ENCODE assay signal across 8 mouse cellular contexts in genomic region chr13:99375550-99375949, GRCm38 (mm10). TPM values are rescaled to one million over a fixed set of nuclear protein-coding genes. Genes with fewer than 3 reads are reported as not detected.
DNase-seq lines count a peak whose midpoint lies in the region; ATAC-seq lines count a peak whose summit lies in the region.

No protein-coding gene starts in this region.

- ATAC-seq in granulocyte monocyte progenitor cell, adult 5-6 weeks (replicated peaks; ENCODE audit: poor library complexity, severe bottlenecking) = peak; percentile 67
- ATAC-seq in liver, embryonic 13.5 days (ENCODE audit: low read depth) = no peak
- ATAC-seq in neural tube, embryonic 13.5 days (ENCODE audit: low read depth) = peak; percentile 74; the same call in 1 of the 2 replicates

- H3K27ac ChIP-seq in liver, embryonic 13.5 days = no peak overlapping the region
- H3K27ac ChIP-seq in neural tube, embryonic 13.5 days (replicated peaks) = no peak overlapping the region

- 36% methylated on average over 6 of the region's 6 CpGs for WGBS in liver, embryonic 13.5 days (ENCODE audit: insufficient replicate concordance)
- WGBS in neural tube, embryonic 13.5 days = 37% methylated on average over 6 of the region's 6 CpGs

- peak; percentile 60 for DNase-seq in CD4-positive helper T cell, adult 2 months (ENCODE audit: low read depth, low spot score)
- DNase-seq in adrenal gland, postnatal 25 days = peak; percentile 78
- DNase-seq in embryo, embryonic 9.5 days (ENCODE audit: extremely low spot score) = peak; percentile 80
- peak; percentile 90 for DNase-seq in kidney, postnatal 10 days
- DNase-seq in liver, embryonic 13.5 days = peak; percentile 13
- DNase-seq in testis, postnatal 14 days (ENCODE audit: low spot score) = peak; percentile 53

- no peaks in the 10 kb centered on the region for H3K9me3 ChIP-seq in liver, embryonic 13.5 days (replicated peaks)
- H3K9me3 ChIP-seq in neural tube, embryonic 13.5 days = no peaks in the 10 kb centered on the region

- no peak overlapping the region for H3K4me3 ChIP-seq in liver, embryonic 13.5 days (replicated peaks)
- H3K4me3 ChIP-seq in neural tube, embryonic 13.5 days = no peak overlapping the region

- 0 out of 2 replicates have a peak, but pooled peaks cover 12% of the 10 kb centered on the region for H3K36me3 ChIP-seq in liver, embryonic 13.5 days
- no peaks in the 10 kb centered on the region for H3K36me3 ChIP-seq in neural tube, embryonic 13.5 days

- no peak overlapping the region for H3K9ac ChIP-seq in liver, embryonic 13.5 days
- no peak overlapping the region for H3K9ac ChIP-seq in neural tube, embryonic 13.5 days

- H3K4me2 ChIP-seq in liver, embryonic 13.5 days = no peak overlapping the region
- no peak overlapping the region for H3K4me2 ChIP-seq in neural tube, embryonic 13.5 days

- no peaks in the 10 kb centered on the region for H3K4me1 ChIP-seq in liver, embryonic 13.5 days (replicated peaks)
- H3K4me1 ChIP-seq in neural tube, embryonic 13.5 days (replicated peaks) = no peaks in the 10 kb centered on the region; the same call in 1 of the 2 replicates

- H3K27me3 ChIP-seq in liver, embryonic 13.5 days = no peaks in the 10 kb centered on the region
- H3K27me3 ChIP-seq in neural tube, embryonic 13.5 days = no peaks in the 10 kb centered on the region

RNA-seq across cellular contexts. Expression of gene Mrps27, which starts 31.0 kb away (rescaled TPM):
- 44.0 and 49.5 TPM in 2 replicates for total RNA-seq in adrenal gland, postnatal 25 days (2021)
- 25.2 and 33.8 TPM in 2 replicates for total RNA-seq in granulocyte monocyte progenitor cell, adult 5-6 weeks (2014; fragmentation: Nextera tagmentation)
- 22.0 and 25.1 TPM in 2 replicates for total RNA-seq in granulocyte monocyte progenitor cell, adult 5-6 weeks (2017)
- 36.3 and 40.1 TPM in 2 replicates for polyA plus RNA-seq in liver, embryonic 13.5 days (2015; fragmentation: Nextera tagmentation; extraction: Ambion mirVana)
- polyA plus RNA-seq in neural tube, embryonic 13.5 days (2015; fragmentation: Nextera tagmentation; extraction: Ambion mirVana) = 40.7 and 40.9 TPM in 2 replicates

RNA-seq across cellular contexts. Expression of gene Ptcd2, which starts 31.0 kb away (rescaled TPM):
- total RNA-seq in adrenal gland, postnatal 25 days (2021) = 40.8 and 41.1 TPM in 2 replicates
- total RNA-seq in granulocyte monocyte progenitor cell, adult 5-6 weeks (2014; fragmentation: Nextera tagmentation) = 49.8 and 58.1 TPM in 2 replicates
- total RNA-seq in granulocyte monocyte progenitor cell, adult 5-6 weeks (2017) = 55.8 and 65.4 TPM in 2 replicates
- polyA plus RNA-seq in liver, embryonic 13.5 days (2015; fragmentation: Nextera tagmentation; extraction: Ambion mirVana) = 36.4 and 45.3 TPM in 2 replicates
- polyA plus RNA-seq in neural tube, embryonic 13.5 days (2015; fragmentation: Nextera tagmentation; extraction: Ambion mirVana) = 52.8 and 53.6 TPM in 2 replicates

Comparison
In these comparisons a context has a peak if more than half of its experiments do, and no peak if none do; other contexts are left out.
1. DNase-seq: peak in every context shown above with its lines; median percentile 90 in kidney, postnatal 10 days; 80 in embryo, embryonic 9.5 days; 78 in adrenal gland, postnatal 25 days; 60 in CD4-positive helper T cell, adult 2 months; 53 in testis, postnatal 14 days; 13 in liver, embryonic 13.5 days.